Mouse (Mus musculus): ENCODE data around the gene Plxnb1. TPM values are rescaled to one million over a fixed set of nuclear protein-coding genes. Genes with fewer than 3 reads are reported as not detected.

Gene Plxnb1
- polyA plus RNA-seq, 1 experiment from 2014 or later, result 15.7 TPM

DNA sequence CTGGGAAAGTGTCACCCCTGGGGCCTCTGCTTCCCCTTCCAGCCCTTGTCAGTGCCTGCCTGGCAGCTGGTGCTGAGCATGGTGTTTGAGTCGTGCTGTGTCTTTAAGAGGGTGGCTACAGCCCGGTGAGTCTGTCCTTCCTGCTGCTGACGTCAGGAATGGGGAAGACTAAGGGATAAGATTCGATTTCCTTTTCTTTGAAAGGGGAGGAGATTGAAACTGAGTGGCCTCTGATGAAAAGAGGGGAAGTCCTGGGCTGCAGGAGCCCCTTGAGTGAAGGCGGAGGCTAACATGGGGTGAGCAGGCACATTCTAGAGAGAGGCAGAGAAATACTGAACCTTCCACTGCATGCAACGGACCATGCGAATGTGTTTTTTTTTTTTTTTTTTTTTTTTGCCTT, 40.5 kb upstream of the Plxnb1 start:
- peak overlapping the region; percentile 36 for H3K4me3 ChIP-seq (replicated peaks)
- H3K9me3 ChIP-seq (replicated peaks), result no peaks in the 10 kb centered on the region
- WGBS, result 2% methylated on average over 7 of the region's 7 CpGs
- H3K27ac ChIP-seq (replicated peaks), result peak overlapping the region; percentile 83
- H3K9ac ChIP-seq, result peak overlapping the region; percentile 23; the same call in 1 of the 2 replicates
- H3K36me3 ChIP-seq, result peaks cover 40% of the 10 kb centered on the region
- H3K4me1 ChIP-seq, result peaks cover 43% of the 10 kb centered on the region
- H3K4me2 ChIP-seq (replicated peaks), result peak overlapping the region; percentile 49
- ATAC-seq (ENCODE audit: insufficient number of reproducible peaks, low FRiP score, low TSS enrichment, low read depth), result peak; percentile 27; the same call in 1 of the 2 replicates
- H3K27me3 ChIP-seq, result no peaks in the 10 kb centered on the region

DNA sequence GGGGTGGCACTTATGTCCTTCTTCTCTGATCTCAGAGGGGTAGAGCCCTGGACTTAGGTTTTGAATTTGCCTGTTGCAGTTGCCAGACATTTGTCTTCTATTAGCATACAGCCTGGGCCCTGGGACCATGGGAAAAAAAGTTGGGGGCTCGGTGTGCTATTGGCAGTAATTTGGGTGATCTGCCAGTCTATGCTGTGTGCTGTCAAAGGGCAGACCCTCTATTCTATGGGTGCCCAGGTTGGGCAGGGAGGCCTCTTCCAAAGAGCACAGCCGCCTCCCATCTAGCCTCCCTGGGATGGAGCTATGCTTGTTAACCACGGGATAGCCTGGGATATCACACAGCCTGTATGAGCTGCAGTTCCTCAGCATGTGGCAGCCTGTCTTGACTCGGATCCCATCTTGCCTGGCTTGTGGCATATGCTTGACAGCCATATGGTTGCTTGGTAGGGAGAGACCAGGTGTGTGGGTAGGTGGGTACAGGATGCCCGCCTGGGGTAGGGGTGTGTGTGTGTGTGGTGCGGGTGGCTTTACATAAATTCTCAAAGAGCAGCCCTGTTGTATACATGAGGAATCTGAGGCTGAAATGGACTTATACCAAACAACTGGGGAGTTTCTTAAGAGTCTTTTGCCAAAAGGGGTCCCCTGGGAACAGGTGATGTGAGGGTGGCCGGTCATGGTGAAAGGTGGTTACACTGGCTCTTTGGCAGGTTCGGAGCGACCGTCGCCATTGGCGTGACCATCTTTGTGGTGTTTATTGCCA, 39.7 kb upstream of the Plxnb1 start:
- Histone ChIP-seq H3K27ac (replicated peaks) (peak overlapping the region; percentile 83), H3K4me3 (replicated peaks) (peak overlapping the region; percentile 36), H3K4me1 (peaks cover 51% of the 10 kb centered on the region), H3K9me3 (replicated peaks) (no peaks in the 10 kb centered on the region), H3K36me3 (peaks cover 42% of the 10 kb centered on the region), H3K9ac (peak overlapping the region; percentile 23; the same call in 1 of the 2 replicates), H3K27me3 (no peaks in the 10 kb centered on the region), H3K4me2 (replicated peaks) (peak overlapping the region; percentile 49)
- 87% methylated on average over 12 of the region's 12 CpGs for WGBS
- no peak for ATAC-seq (ENCODE audit: insufficient number of reproducible peaks, low FRiP score, low TSS enrichment, low read depth)

DNA sequence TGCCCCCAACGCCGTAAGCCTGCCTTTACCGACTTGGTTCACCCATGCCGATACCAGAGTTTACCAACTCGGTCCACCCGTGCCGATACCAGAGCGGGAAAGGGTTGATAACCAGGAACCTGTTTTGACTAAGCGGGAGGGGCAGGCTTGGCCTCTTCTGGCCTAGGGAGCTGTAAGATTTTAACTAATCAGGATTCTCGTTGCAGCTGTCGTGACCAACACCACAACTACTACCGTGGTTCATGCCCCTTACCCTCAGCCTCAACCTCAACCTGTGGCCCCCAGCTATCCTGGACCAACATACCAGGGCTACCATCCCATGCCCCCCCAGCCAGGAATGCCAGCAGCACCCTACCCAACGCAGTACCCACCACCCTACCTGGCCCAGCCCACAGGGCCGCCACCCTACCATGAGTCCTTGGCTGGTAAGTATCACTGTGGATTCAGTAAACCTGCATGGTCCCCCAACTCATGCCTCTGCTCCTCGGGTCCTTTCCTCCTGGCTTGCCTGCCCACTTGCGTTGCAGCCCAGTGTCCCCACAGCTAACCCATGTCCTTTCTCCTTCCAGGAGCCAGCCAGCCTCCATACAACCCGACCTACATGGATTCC, 39.0 kb upstream of the Plxnb1 start:
- Histone ChIP-seq H3K9ac (no peak overlapping the region), H3K36me3 (peaks cover 46% of the 10 kb centered on the region), H3K27me3 (no peaks in the 10 kb centered on the region), H3K9me3 (replicated peaks) (no peaks in the 10 kb centered on the region), H3K4me3 (replicated peaks) (no peak overlapping the region), H3K27ac (replicated peaks) (no peak overlapping the region), H3K4me1 (peaks cover 51% of the 10 kb centered on the region), H3K4me2 (replicated peaks) (no peak overlapping the region)
- WGBS, result 92% methylated on average over 17 of the region's 17 CpGs
- ATAC-seq (ENCODE audit: insufficient number of reproducible peaks, low FRiP score, low TSS enrichment, low read depth), result no peak

DNA sequence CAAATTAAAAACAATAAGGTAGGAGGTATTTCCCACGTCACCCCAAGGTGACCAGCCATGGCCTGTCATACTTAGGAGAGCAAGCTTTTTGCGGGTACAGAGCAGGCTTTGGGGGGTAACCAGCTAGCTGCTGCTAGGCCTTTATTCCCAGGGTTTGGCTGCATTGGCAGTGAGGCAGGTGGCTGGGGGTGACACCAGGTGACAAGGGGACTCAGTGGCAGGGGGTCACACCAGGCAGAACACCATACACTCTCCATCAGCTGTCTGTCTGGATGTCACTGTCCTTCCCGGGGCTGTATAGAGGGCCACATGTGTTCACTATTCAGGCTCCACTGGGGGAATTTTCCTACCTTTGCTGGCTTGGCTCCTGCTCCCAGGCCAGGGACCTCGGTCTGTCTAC, 38.3 kb upstream of the Plxnb1 start:
- H3K4me3 ChIP-seq (replicated peaks), result no peak overlapping the region
- no peaks in the 10 kb centered on the region for H3K9me3 ChIP-seq (replicated peaks)
- WGBS, result 82% methylated on average over 4 of the region's 4 CpGs
- no peak for ATAC-seq (ENCODE audit: insufficient number of reproducible peaks, low FRiP score, low TSS enrichment, low read depth)
- H3K36me3 ChIP-seq, result peaks cover 43% of the 10 kb centered on the region
- H3K4me1 ChIP-seq, result peaks cover 51% of the 10 kb centered on the region
- no peak overlapping the region for H3K27ac ChIP-seq (replicated peaks)
- no peak overlapping the region; the same call in 1 of the 2 replicates for H3K9ac ChIP-seq
- H3K27me3 ChIP-seq, result no peaks in the 10 kb centered on the region
- no peak overlapping the region for H3K4me2 ChIP-seq (replicated peaks)

DNA sequence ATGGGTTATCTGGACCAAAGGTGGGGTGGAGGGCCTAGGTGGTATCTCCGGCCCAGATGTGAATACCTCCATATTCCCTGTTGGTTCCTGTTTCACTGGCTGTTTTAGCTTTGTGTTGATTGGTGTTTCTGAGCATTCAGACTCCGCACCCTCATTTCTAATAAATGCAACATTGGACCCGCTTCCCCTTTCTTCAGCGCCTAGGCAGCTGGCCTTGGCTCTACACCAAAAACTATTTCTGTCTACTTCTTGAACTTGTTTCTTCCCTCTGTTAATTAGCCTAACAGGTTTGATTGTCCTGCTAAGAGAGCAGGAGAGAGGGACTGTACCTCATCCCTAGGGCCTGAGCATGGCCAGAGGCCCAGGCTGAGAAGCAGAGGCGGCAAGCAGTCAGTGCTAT, 37.6 kb upstream of the Plxnb1 start:
- H3K9me3 ChIP-seq (replicated peaks), result no peaks in the 10 kb centered on the region
- WGBS, result 92% methylated on average over 5 of the region's 5 CpGs

DNA sequence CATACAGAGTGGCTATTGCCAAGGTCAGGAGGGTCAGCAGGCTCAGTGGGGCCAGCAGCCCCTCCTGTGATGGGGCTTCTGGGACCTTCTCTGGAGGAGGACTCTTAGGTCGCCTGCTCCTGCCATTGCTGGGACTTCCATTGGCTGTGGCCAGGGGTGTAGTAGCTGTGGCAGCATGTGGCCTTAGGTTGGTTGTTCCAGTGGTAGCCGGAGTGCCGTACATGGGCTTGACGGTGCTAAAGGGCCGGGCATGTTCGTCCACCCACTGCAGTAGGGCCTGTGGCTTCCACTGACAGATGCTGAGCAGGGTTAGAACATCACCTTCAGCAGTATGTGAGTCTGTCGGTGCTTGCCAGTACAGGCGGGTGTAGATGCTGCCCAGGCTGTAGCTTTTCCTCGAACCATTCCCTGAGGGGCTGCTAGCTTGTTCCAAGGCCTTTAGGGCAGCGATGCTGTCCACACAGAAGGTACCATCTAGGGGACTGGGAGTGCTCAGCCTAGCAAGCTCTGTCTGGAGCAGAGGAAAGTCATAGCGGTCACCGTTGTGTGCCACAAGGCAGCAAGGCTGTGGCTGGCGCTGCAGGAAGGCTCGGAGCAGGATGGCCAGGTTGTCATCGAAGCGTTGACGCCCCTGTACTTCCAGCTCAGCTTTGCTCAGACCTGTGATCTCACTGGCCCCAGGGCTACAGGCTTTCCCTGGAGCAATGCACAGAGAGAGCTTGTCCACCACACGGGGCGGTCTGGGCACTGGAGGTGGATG, 37.0 kb upstream of the Plxnb1 start:
- Histone ChIP-seq H3K9me3 (replicated peaks) (no peaks in the 10 kb centered on the region), H3K27ac (replicated peaks) (peak overlapping the region; percentile 93), H3K27me3 (no peaks in the 10 kb centered on the region), H3K36me3 (peaks cover 51% of the 10 kb centered on the region), H3K4me1 (peaks cover 47% of the 10 kb centered on the region), H3K9ac (peak overlapping the region; percentile 26), H3K4me2 (replicated peaks) (peak overlapping the region; percentile 55; the same call in 1 of the 2 replicates), H3K4me3 (replicated peaks) (peak overlapping the region; percentile 45)
- ATAC-seq (ENCODE audit: insufficient number of reproducible peaks, low FRiP score, low TSS enrichment, low read depth), result no peak
- WGBS, result 87% methylated on average over 19 of the region's 19 CpGs

More for the DNA sequence above, 37.6 kb upstream of the Plxnb1 start:
- no peak overlapping the region for H3K4me2 ChIP-seq (replicated peaks)
- H3K36me3 ChIP-seq, result peaks cover 45% of the 10 kb centered on the region
- H3K27me3 ChIP-seq, result no peaks in the 10 kb centered on the region
- ATAC-seq (ENCODE audit: insufficient number of reproducible peaks, low FRiP score, low TSS enrichment, low read depth), result no peak
- no peak overlapping the region for H3K4me3 ChIP-seq (replicated peaks)
- peaks cover 51% of the 10 kb centered on the region for H3K4me1 ChIP-seq
- H3K27ac ChIP-seq (replicated peaks), result no peak overlapping the region
- no peak overlapping the region for H3K9ac ChIP-seq

DNA sequence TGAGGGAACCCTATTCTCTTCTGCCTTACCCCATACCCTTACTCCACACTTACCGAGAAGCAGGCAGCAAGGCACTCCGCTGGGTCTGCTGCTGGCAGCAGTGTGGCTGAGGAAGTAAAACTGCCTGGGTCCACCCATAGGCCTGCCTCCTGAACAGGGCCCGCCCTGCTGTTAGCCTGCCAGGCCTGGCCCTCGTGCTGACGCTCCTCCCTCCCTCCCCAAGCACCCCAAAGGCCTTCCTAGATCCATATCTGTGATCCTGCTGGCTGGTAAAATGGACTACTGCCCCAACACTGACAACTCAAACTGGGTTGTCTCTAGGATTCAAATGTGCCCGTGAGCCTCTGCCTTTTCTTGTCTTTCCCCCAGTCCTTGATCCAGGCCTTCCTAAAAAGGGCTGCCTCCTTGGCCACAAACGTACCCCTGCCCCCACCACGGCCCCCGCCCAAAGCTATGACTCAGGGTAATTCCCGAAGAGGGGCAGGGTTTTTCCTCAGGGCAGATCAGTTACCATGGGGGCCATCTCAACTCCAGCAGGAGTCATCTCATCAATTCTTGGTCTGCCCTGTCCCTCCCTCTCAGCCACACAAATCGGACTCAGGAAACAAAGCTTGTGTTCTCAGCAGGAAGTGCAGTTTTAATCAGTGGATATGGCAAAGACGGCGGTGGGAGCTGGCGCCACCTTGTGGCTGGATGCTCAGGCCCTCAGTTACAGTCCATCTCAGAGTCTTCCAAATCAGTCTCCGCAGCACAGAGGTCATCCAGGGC, 35.9 kb upstream of the Plxnb1 start, which contains the start of gene Trex1:
Gene Trex1 (minus strand): TSS at position 599 of the 768 bp plus-strand sequence.
- Histone ChIP-seq H3K36me3 (peaks cover 62% of the 10 kb centered on the region), H3K4me1 (peaks cover 38% of the 10 kb centered on the region), H3K9ac (peak within 1 kb of the TSS; percentile 26), H3K9me3 (replicated peaks) (no peaks in the 10 kb centered on the region), H3K27me3 (no peaks in the 10 kb centered on the region), H3K27ac (replicated peaks) (peak within 1 kb of the TSS; percentile 93), H3K4me3 (replicated peaks) (peak within 1 kb of the TSS; percentile 45), H3K4me2 (replicated peaks) (peak within 1 kb of the TSS; percentile 55)
- ATAC-seq (ENCODE audit: insufficient number of reproducible peaks, low FRiP score, low TSS enrichment, low read depth), result peak; percentile 92
- WGBS, result 6% methylated on average over 15 of the region's 15 CpGs

DNA sequence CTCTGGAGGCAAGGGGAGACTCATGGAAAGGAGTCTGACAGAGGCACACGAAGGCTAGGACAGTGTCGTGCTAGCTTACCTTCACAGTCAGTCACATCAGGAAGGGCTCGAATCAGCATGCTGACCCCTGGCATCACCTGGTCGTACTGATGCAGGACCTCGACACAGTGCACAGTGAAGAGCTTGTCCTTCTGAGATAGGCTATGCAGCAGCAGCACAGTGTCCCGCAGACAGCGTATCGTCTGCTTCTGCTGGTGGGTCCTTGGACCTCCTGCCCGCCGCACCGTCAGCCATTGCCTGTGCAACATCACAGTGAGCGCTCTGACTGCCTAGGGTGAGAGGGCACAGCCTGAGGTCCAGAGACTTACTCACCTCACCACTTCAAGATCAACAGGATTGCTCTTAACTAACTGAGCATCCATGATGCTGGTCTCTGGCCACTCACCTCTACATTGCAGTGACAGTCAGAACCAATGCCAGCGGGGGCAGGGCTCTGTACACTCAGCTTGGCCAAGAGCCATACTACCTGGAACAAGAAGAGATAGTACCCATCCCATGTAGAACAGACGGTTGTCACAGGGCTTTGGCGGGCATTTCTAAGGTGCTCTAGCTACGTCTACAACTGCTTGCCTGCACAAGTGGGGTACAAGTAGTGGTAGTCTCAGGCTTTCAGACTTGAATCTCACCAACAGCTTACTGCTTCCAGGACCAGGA, 34.8 kb upstream of the Plxnb1 start:
- no peak overlapping the region for H3K4me3 ChIP-seq (replicated peaks)
- WGBS, result 90% methylated on average over 16 of the region's 16 CpGs
- no peaks in the 10 kb centered on the region for H3K27me3 ChIP-seq
- H3K9ac ChIP-seq, result no peak overlapping the region
- peak overlapping the region; percentile 93; the same call in 1 of the 2 replicates for H3K27ac ChIP-seq (replicated peaks)
- peaks cover 72% of the 10 kb centered on the region for H3K36me3 ChIP-seq
- H3K4me1 ChIP-seq, result peaks cover 27% of the 10 kb centered on the region
- H3K9me3 ChIP-seq (replicated peaks), result no peaks in the 10 kb centered on the region
- peak overlapping the region; percentile 55; the same call in 1 of the 2 replicates for H3K4me2 ChIP-seq (replicated peaks)
- ATAC-seq (ENCODE audit: insufficient number of reproducible peaks, low FRiP score, low TSS enrichment, low read depth), result no peak

DNA sequence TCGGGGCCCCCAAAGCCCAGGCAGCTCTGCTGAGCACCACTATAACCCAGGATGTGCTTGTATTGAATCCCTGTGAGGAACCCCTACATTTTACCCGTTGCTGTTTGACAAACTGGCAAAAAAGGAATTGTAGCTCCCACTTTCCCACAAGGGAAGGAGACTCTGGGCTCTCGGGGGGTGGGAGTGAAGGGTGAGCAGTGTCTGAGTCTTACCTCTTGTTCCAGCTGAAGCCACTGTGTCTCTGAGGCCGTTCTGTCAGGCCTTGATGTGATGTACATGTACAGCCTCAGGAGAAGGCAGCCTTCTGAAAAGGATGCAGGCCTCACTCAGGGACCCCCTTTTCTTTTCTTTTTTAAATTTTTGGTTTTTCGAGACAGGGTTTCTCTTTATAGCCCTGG, 34.3 kb upstream of the Plxnb1 start:
- H3K9ac ChIP-seq, result no peak overlapping the region
- 89% methylated on average over 5 of the region's 5 CpGs for WGBS
- no peaks in the 10 kb centered on the region for H3K27me3 ChIP-seq
- H3K36me3 ChIP-seq, result peaks cover 77% of the 10 kb centered on the region
- no peak for ATAC-seq (ENCODE audit: insufficient number of reproducible peaks, low FRiP score, low TSS enrichment, low read depth)
- peaks cover 25% of the 10 kb centered on the region for H3K4me1 ChIP-seq
- H3K4me3 ChIP-seq (replicated peaks), result no peak overlapping the region
- no peak overlapping the region for H3K27ac ChIP-seq (replicated peaks)
- no peaks in the 10 kb centered on the region for H3K9me3 ChIP-seq (replicated peaks)
- no peak overlapping the region for H3K4me2 ChIP-seq (replicated peaks)

DNA sequence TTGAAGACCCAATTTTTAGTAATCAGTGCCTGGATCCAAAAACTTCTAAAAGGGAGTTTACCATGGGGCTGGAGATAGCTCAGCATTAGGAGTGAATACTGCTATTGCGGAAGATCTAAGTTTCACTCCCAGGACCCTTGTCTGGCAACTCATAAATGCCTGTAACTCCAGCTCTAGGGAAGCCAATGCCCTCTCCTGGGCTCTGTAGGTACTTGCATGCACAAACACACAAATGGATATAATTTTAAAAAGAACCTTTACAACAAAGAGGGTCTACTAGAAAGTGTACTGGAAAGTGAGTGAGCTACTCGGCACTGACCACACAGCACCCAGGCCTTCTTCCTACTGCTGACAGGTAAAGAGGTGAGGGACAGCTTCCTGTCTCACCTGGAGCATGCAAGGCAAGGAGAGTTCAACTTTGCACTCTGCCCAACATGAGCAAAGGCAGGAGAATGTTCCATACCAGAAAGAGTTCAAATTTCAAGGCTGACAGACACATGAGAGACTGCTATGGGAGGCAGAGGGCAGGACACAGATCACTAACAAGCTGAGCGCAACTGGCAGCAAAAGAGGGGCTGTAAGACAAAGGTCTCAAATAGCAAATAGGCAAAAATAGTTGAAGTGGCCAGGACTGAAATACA, 27.0 kb upstream of the Plxnb1 start:
- Histone ChIP-seq H3K9me3 (replicated peaks) (no peaks in the 10 kb centered on the region), H3K4me2 (replicated peaks) (no peak overlapping the region), H3K4me3 (replicated peaks) (no peak overlapping the region), H3K36me3 (peaks cover 86% of the 10 kb centered on the region), H3K4me1 (peaks cover 9% of the 10 kb centered on the region), H3K27me3 (no peaks in the 10 kb centered on the region), H3K9ac (no peak overlapping the region), H3K27ac (replicated peaks) (no peak overlapping the region)
- WGBS, result 94% methylated on average over 3 of the region's 3 CpGs
- no peak for ATAC-seq (ENCODE audit: insufficient number of reproducible peaks, low FRiP score, low TSS enrichment, low read depth)
